Mouse (Mus musculus) thymus, postnatal 14 days (tissue): ENCODE measurements at regions not wholly inside any gene's neighbourhood (a gene's known extent, or its start where the extent isn't known, plus 50 kb on each side); places are given as distances from the start of the nearest gene placed in this dataset.

Experiments used
- DNase-seq: peaks from one replicate; pipeline ENCODE4 v3.0.0; 2021

GRCm38 (mm10) chr10:67598590-67599047 lies 49.9 kb upstream of the Ado start:
- DNase-seq: no peak
